Mouse (Mus musculus): ENCODE results near the gene Eva1c. TPM values are rescaled to one million over a fixed set of nuclear protein-coding genes. Genes with fewer than 3 reads are reported as not detected.

Eva1c gene
- polyA plus RNA-seq, 1 experiment from 2014 or later = 1.7 TPM

GRCm38 (mm10) chr16:90827498-90827897, 979 bp downstream of the Eva1c start:
- Histone ChIP-seq H3K36me3 (no peaks in the 10 kb centered on the region), H3K4me2 (replicated peaks) (no peak overlapping the region), H3K9ac (no peak overlapping the region), H3K27ac (no peak overlapping the region), H3K4me1 (peaks cover 12% of the 10 kb centered on the region), H3K4me3 (no peak overlapping the region), H3K27me3 (peaks cover 30% of the 10 kb centered on the region), H3K9me3 (no peaks in the 10 kb centered on the region)
- ATAC-seq (ENCODE audit: insufficient number of reproducible peaks, insufficient read depth, low FRiP score, low TSS enrichment) = no peak
- WGBS = 89% methylated on average over 9 of the region's 9 CpGs

GRCm38 (mm10) chr16:90829136-90829535, 2.6 kb downstream of the Eva1c start:
- Histone ChIP-seq H3K9ac (no peak overlapping the region), H3K36me3 (no peaks in the 10 kb centered on the region), H3K4me1 (peaks cover 22% of the 10 kb centered on the region), H3K27ac (no peak overlapping the region), H3K4me2 (replicated peaks) (no peak overlapping the region), H3K9me3 (no peaks in the 10 kb centered on the region), H3K27me3 (peaks cover 43% of the 10 kb centered on the region), H3K4me3 (no peak overlapping the region)
- no peak for ATAC-seq (ENCODE audit: insufficient number of reproducible peaks, insufficient read depth, low FRiP score, low TSS enrichment)
- 81% methylated on average over 7 of the region's 7 CpGs for WGBS

GRCm38 (mm10) chr16:90829894-90830685, 3.6 kb downstream of the Eva1c start:
- Histone ChIP-seq H3K27me3 (peaks cover 43% of the 10 kb centered on the region), H3K4me1 (peaks cover 22% of the 10 kb centered on the region), H3K27ac (no peak overlapping the region)

GRCm38 (mm10) chr16:90830686-90831439, 4.3 kb downstream of the Eva1c start:
- H3K4me1 ChIP-seq = peaks cover 22% of the 10 kb centered on the region
- H3K27me3 ChIP-seq = peaks cover 43% of the 10 kb centered on the region
- H3K36me3 ChIP-seq = no peaks in the 10 kb centered on the region
- peak; percentile 36; the same call in 1 of the 2 replicates for ATAC-seq (ENCODE audit: insufficient number of reproducible peaks, insufficient read depth, low FRiP score, low TSS enrichment)
- H3K9ac ChIP-seq = peak overlapping the region; percentile 41
- H3K27ac ChIP-seq = no peak overlapping the region
- H3K4me2 ChIP-seq (replicated peaks) = peak overlapping the region; percentile 92
- H3K9me3 ChIP-seq = no peaks in the 10 kb centered on the region
- peak overlapping the region; percentile 47 for H3K4me3 ChIP-seq
- under 1% methylated on average over 67 of the region's 67 CpGs for WGBS

More at GRCm38 (mm10) chr16:90829894-90830685, 3.6 kb downstream of the Eva1c start:
- WGBS = 1% methylated on average over 45 of the region's 45 CpGs
- Histone ChIP-seq H3K36me3 (no peaks in the 10 kb centered on the region), H3K4me3 (peak overlapping the region; percentile 47), H3K9ac (peak overlapping the region; percentile 41), H3K4me2 (replicated peaks) (peak overlapping the region; percentile 92), H3K9me3 (no peaks in the 10 kb centered on the region)
- peak; percentile 67 for ATAC-seq (ENCODE audit: insufficient number of reproducible peaks, insufficient read depth, low FRiP score, low TSS enrichment)

- Histone ChIP-seq H3K4me1 (peaks cover 22% of the 10 kb centered on the region), H3K36me3 (no peaks in the 10 kb centered on the region), H3K9me3 (no peaks in the 10 kb centered on the region), H3K27me3 (peaks cover 43% of the 10 kb centered on the region), H3K9ac (no peak overlapping the region), H3K27ac (no peak overlapping the region), H3K4me2 (replicated peaks) (peak overlapping the region; percentile 92), H3K4me3 (peak overlapping the region; percentile 47)
- no peak for ATAC-seq (ENCODE audit: insufficient number of reproducible peaks, insufficient read depth, low FRiP score, low TSS enrichment)
- 25% methylated on average over 15 of the region's 15 CpGs for WGBS
These were observed 5.2 kb downstream of the Eva1c start for GRCm38 (mm10) chr16:90831676-90832075.

- peak overlapping the region; percentile 92; the same call in 1 of the 2 replicates for H3K4me2 ChIP-seq (replicated peaks)
- 35% methylated on average over 6 of the region's 6 CpGs for WGBS
These were observed 6.0 kb downstream of the Eva1c start for GRCm38 (mm10) chr16:90832495-90832894.

GRCm38 (mm10) chr16:90833041-90833791, 6.7 kb downstream of the Eva1c start:
- no peaks in the 10 kb centered on the region for H3K9me3 ChIP-seq
- H3K4me3 ChIP-seq = no peak overlapping the region
- peaks cover 43% of the 10 kb centered on the region for H3K27me3 ChIP-seq
- no peak overlapping the region for H3K27ac ChIP-seq
- no peaks in the 10 kb centered on the region for H3K36me3 ChIP-seq
- H3K4me2 ChIP-seq (replicated peaks) = 0 out of 2 replicates have a peak overlapping the region, but pooled peaks have one; percentile 5
- H3K9ac ChIP-seq = no peak overlapping the region
- peaks cover 22% of the 10 kb centered on the region for H3K4me1 ChIP-seq
- WGBS = 23% methylated on average over 9 of the region's 9 CpGs
- ATAC-seq (ENCODE audit: insufficient number of reproducible peaks, insufficient read depth, low FRiP score, low TSS enrichment) = no peak

More at GRCm38 (mm10) chr16:90832495-90832894, 6.0 kb downstream of the Eva1c start:
- H3K9ac ChIP-seq = no peak overlapping the region
- H3K4me3 ChIP-seq = no peak overlapping the region
- peaks cover 43% of the 10 kb centered on the region for H3K27me3 ChIP-seq
- no peaks in the 10 kb centered on the region for H3K36me3 ChIP-seq
- no peak for ATAC-seq (ENCODE audit: insufficient number of reproducible peaks, insufficient read depth, low FRiP score, low TSS enrichment)
- H3K4me1 ChIP-seq = peaks cover 22% of the 10 kb centered on the region
- no peak overlapping the region for H3K27ac ChIP-seq
- no peaks in the 10 kb centered on the region for H3K9me3 ChIP-seq

GRCm38 (mm10) chr16:90837431-90837830, 10.9 kb downstream of the Eva1c start:
- Histone ChIP-seq H3K4me3 (no peak overlapping the region), H3K4me2 (replicated peaks) (no peak overlapping the region), H3K4me1 (peaks cover 16% of the 10 kb centered on the region), H3K9me3 (no peaks in the 10 kb centered on the region), H3K27me3 (peaks cover 13% of the 10 kb centered on the region; the same call in 1 of the 2 replicates), H3K9ac (no peak overlapping the region), H3K36me3 (no peaks in the 10 kb centered on the region), H3K27ac (no peak overlapping the region)
- WGBS = 74% methylated on average over 8 of the region's 8 CpGs
- ATAC-seq (ENCODE audit: insufficient number of reproducible peaks, insufficient read depth, low FRiP score, low TSS enrichment) = no peak

GRCm38 (mm10) chr16:90842164-90842563, 15.6 kb downstream of the Eva1c start:
- Histone ChIP-seq H3K27ac (no peak overlapping the region), H3K4me3 (no peak overlapping the region), H3K36me3 (no peaks in the 10 kb centered on the region), H3K9me3 (no peaks in the 10 kb centered on the region), H3K4me2 (replicated peaks) (no peak overlapping the region), H3K27me3 (no peaks in the 10 kb centered on the region), H3K4me1 (peaks cover 5% of the 10 kb centered on the region; the same call in 1 of the 2 replicates), H3K9ac (no peak overlapping the region)
- no peak for ATAC-seq (ENCODE audit: insufficient number of reproducible peaks, insufficient read depth, low FRiP score, low TSS enrichment)
- WGBS = 63% methylated on average over 9 of the region's 9 CpGs

- no peak overlapping the region for H3K4me2 ChIP-seq (replicated peaks)
- WGBS = 85% methylated on average over 6 of the region's 6 CpGs
- H3K27me3 ChIP-seq = peaks cover 5% of the 10 kb centered on the region; the same call in 1 of the 2 replicates
- H3K4me1 ChIP-seq = peaks cover 9% of the 10 kb centered on the region; the same call in 1 of the 2 replicates
- H3K9me3 ChIP-seq = no peaks in the 10 kb centered on the region
- no peaks in the 10 kb centered on the region for H3K36me3 ChIP-seq
- no peak overlapping the region for H3K4me3 ChIP-seq
- no peak for ATAC-seq (ENCODE audit: insufficient number of reproducible peaks, insufficient read depth, low FRiP score, low TSS enrichment)
- no peak overlapping the region for H3K9ac ChIP-seq
- H3K27ac ChIP-seq = no peak overlapping the region
These were observed 18.5 kb downstream of the Eva1c start for GRCm38 (mm10) chr16:90845038-90845437.

GRCm38 (mm10) chr16:90845591-90845990, 19.1 kb downstream of the Eva1c start:
- WGBS = 78% methylated on average over 13 of the region's 13 CpGs
- Histone ChIP-seq H3K27me3 (peaks cover 5% of the 10 kb centered on the region; the same call in 1 of the 2 replicates), H3K27ac (no peak overlapping the region), H3K9me3 (no peaks in the 10 kb centered on the region), H3K4me2 (replicated peaks) (no peak overlapping the region), H3K36me3 (no peaks in the 10 kb centered on the region), H3K4me3 (no peak overlapping the region), H3K4me1 (peaks cover 9% of the 10 kb centered on the region; the same call in 1 of the 2 replicates), H3K9ac (no peak overlapping the region)
- ATAC-seq (ENCODE audit: insufficient number of reproducible peaks, insufficient read depth, low FRiP score, low TSS enrichment) = no peak
